Mouse (Mus musculus) kidney, embryonic 16.5 days (tissue): ENCODE measurements around the gene Bud31. TPM values are rescaled to one million over a fixed set of nuclear protein-coding genes. Genes with fewer than 3 reads are reported as not detected.
A peak's percentile ranks its signal among the peaks of the same experiment; 100 is the strongest.
"Not testable (repeated sequence)": the region's sequence is repeated elsewhere in the genome, so short reads cannot be mapped to it uniquely, and the experiment has no call there.

Experiments used
- ATAC-seq: fragments of 200-750 bp; cut with Nextera tagmentation; 2 replicates; pipeline ENCODE4 v1.8.0; 2017; ENCODE audit warnings: moderate TSS enrichment; ENCODE audit not compliant: low FRiP score, low TSS enrichment
- H3K27ac ChIP-seq: fragments of 300-500 bp; sonication (generic); 2 replicates; pipeline ENCODE4 v1.5.1; 2014; ENCODE audit warnings: low read length
- H3K27me3 ChIP-seq: fragments of 300-500 bp; sonication (generic); 2 replicates; pipeline ENCODE4 v1.6.1; 2014; ENCODE audit warnings: low read length, control low read depth, mixed read lengths; ENCODE audit not compliant: insufficient read depth
- H3K36me3 ChIP-seq: fragments of 300-500 bp; sonication (generic); 2 replicates; pipeline ENCODE4 v1.6.1; 2014; ENCODE audit warnings: low read length, control low read depth, mixed read lengths; ENCODE audit not compliant: insufficient read depth
- H3K4me1 ChIP-seq: fragments of 300-500 bp; sonication (generic); 2 replicates; pipeline ENCODE4 v1.6.1; 2014; ENCODE audit warnings: low read length, control low read depth, mixed read lengths; ENCODE audit not compliant: insufficient read depth
- H3K4me2 ChIP-seq: fragments of 300-500 bp; sonication (generic); replicated peaks from 2 replicates; pipeline ENCODE4 v1.6.1; 2014; ENCODE audit warnings: low read depth, low read length
- H3K4me3 ChIP-seq: fragments of 300-500 bp; sonication (generic); 2 replicates; pipeline ENCODE4 v1.5.1; 2014; ENCODE audit warnings: mild to moderate bottlenecking, low read length
- H3K9ac ChIP-seq: fragments of 300-500 bp; sonication (generic); replicated peaks from 2 replicates; pipeline ENCODE4 v1.6.1; 2014; ENCODE audit warnings: low read length
- H3K9me3 ChIP-seq: fragments of 300-500 bp; sonication (generic); 2 replicates; pipeline ENCODE4 v1.6.1; 2016; ENCODE audit warnings: low read length, control low read depth
- WGBS: fragments of 180-500 bp; shearing (Covaris S2); extraction: QIAGEN DNeasy Blood & Tissue Kit; methylation state at CpG from one replicate; pipeline ENCODE4 v1.1.7; 2014; 5-methylcytosine and 5-hydroxymethylcytosine counted together
- polyA plus RNA-seq: library from polyadenylated mRNA; unstranded; fragments of >200 nt; fragmentation: Nextera tagmentation; extraction: Ambion mirVana; gene quantifications from 2 replicates; pipeline ENCODE4 v1.2.1, GENCODE M21; 2015

Gene Bud31
- 186 TPM in 2 replicates for polyA plus RNA-seq

DNA sequence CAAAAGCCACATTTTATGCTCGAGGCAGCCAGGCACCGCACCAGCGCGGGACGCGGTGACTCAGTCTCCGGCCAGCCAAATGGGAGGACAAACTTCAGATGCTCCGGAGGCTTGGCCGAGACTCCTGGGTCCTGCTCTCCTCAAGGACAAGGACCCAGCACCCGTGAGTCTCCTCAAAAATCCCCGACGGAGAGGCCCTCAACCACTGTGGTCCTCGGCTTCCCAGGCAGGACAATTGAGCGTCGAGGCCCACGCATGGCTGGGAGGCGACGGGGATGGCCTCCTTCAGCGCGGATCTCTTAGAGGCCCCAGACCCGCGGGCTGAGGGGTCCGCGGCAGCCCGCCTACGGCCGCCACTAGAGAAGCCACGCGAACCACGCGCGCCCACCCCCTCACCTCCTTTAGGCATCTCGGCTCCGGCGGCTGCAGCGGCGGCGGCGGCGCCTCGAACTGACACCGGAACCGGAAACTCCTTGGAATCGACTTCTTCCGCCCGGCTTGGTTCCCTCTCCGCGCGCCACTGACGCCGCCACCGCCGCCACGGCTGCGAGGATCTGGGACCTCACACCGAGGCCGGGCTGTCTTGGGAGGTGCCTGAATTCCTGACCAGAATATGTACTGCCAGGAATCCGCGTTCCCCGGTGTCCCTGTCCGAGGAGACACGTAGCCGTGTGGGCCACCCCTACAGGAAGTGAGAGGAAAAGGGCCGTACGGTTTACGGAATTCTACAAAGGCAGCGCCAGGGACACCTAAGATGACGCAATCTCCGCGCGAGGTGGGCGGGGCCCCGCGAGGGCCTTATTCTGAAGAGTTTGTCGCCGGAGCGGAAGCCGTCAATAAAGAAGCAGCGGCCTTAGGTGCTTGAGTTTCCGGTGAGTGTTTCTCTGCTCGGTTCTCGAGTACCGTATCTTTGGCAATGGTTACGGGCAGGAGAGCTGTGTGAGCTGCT lies at the start of gene Bud31, which contains the start of gene Pdap1:
TSS of gene Bud31 (plus strand) at position 792 of the 949 bp plus-strand sequence.
TSS of gene Pdap1 (minus strand) at position 668 of the 949 bp plus-strand sequence.
- Histone ChIP-seq H3K4me1 (peaks cover 21% of the 10 kb centered on the region), H3K9ac (peak within 1 kb of the TSS; percentile 92), H3K27me3 (no peaks in the 10 kb centered on the region), H3K4me3 (peak within 1 kb of the TSS; percentile 92), H3K9me3 (no peaks in the 10 kb centered on the region), H3K36me3 (peaks cover 48% of the 10 kb centered on the region), H3K4me2 (peak within 1 kb of the TSS; percentile 88), H3K27ac (peak within 1 kb of the TSS; percentile 91)
- peak; percentile 94 for ATAC-seq
- under 1% methylated on average over 84 of the region's 84 CpGs for WGBS

DNA sequence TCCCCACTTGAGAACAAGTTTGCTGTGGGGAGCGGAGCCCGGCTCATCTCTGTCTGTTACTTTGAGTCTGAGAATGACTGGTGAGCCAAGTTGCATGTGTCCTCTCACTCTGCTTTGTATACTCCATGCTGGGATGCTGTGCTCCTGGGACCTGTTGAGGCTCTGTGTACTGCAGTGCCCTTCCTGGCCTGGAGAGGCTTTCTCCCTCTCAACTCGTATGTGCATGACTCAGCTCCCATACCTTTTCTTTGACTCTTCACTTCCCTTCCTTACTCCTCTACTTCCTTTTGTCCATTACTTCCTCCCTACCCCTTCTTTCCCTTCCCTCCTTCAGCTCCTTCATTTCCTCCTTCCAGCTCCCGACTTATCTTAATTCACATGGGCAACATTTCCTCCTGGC lies 44.0 kb upstream of the Bud31 start:
- WGBS, result 88% methylated on average over 4 of the region's 4 CpGs
- no peaks in the 10 kb centered on the region for H3K27me3 ChIP-seq
- ATAC-seq, result no peak
- no peak overlapping the region for H3K4me3 ChIP-seq
- no peaks in the 10 kb centered on the region for H3K9me3 ChIP-seq
- no peaks in the 10 kb centered on the region for H3K4me1 ChIP-seq
- H3K4me2 ChIP-seq, result no peak overlapping the region
- H3K27ac ChIP-seq, result no peak overlapping the region
- no peak overlapping the region for H3K9ac ChIP-seq
- peaks cover 71% of the 10 kb centered on the region for H3K36me3 ChIP-seq

DNA sequence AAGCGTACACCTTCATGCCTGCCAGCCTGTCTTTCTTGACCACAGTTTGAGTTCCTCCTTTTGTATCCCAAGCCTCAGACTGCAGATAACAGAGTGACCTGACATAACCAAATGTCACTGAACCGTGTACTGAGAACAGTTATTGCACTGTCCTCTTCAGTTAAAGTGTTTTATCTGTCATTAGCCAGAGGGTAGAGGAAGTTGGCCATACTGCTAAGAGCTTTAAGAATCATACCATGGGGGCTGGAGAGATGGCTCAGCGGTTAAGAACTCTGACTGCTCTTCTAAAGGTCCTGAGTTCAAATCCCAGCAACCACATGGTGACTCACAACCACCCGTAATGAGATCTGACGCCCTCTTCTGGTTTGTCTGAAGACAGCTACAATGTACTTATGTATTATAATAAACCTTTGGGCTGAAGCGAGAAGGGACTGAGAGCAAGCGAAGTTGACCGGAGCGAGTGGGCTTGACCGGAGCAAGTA lies 41.8 kb upstream of the Bud31 start:
- peaks cover 70% of the 10 kb centered on the region for H3K36me3 ChIP-seq
- WGBS, result 91% methylated on average over 10 of the region's 10 CpGs
- no peaks in the 10 kb centered on the region for H3K9me3 ChIP-seq
- H3K27ac ChIP-seq, result no peak overlapping the region
- no peaks in the 10 kb centered on the region for H3K27me3 ChIP-seq
- ATAC-seq, result no peak
- H3K4me3 ChIP-seq, result no peak overlapping the region
- no peaks in the 10 kb centered on the region for H3K4me1 ChIP-seq
- H3K4me2 ChIP-seq, result no peak overlapping the region
- H3K9ac ChIP-seq, result no peak overlapping the region

DNA sequence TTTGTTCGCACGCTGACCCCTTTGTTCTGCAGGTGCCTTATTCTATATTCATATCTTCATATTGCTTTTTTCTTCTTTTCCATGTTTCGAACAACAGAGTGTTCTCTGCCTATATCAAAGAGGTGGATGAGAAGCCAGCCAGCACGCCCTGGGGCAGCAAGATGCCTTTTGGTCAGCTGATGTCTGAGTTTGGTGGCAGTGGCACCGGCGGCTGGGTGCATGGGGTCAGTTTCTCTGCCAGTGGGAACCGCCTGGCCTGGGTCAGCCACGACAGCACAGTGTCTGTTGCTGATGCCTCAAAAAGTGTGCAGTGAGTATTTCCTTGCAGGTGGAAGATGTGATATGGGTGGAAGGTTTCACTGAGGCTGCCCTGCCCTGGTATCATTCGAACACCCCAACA lies 39.2 kb upstream of the Bud31 start:
- H3K9me3 ChIP-seq, result no peaks in the 10 kb centered on the region
- 95% methylated on average over 9 of the region's 9 CpGs for WGBS
- ATAC-seq, result no peak

DNA sequence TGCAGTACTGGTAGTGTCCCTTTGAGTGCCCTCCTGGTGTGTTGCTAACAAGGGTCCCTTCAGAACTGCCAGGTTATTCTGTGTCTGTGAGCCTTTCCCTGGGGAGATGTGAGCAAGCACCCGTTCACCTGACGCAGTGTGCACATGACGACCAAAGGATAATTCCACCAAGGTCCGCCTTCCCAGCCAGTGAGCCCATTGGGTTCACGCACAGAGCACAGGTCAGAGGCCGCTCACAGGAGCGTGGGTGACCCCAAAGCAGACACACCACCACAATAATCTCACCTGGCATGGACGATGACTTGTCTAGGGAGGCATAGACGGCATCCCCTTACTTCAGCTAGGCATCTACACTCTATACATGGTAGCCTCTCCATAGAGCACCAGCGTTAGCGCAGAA lies 38.7 kb upstream of the Bud31 start:
- H3K4me3 ChIP-seq, H3K27ac ChIP-seq, H3K27me3 ChIP-seq, ATAC-seq, H3K4me1 ChIP-seq, H3K9ac ChIP-seq, H3K4me2 ChIP-seq, H3K9me3 ChIP-seq: not testable (repeated sequence)
- H3K36me3 ChIP-seq, result peaks cover 71% of the 10 kb centered on the region
- WGBS, result 96% methylated on average over 11 of the region's 11 CpGs

More for the DNA sequence above, 39.2 kb upstream of the Bud31 start:
- peaks cover 71% of the 10 kb centered on the region for H3K36me3 ChIP-seq
- no peak overlapping the region for H3K4me2 ChIP-seq
- no peaks in the 10 kb centered on the region for H3K4me1 ChIP-seq
- H3K27me3 ChIP-seq, result no peaks in the 10 kb centered on the region
- H3K27ac ChIP-seq, result no peak overlapping the region
- H3K9ac ChIP-seq, result no peak overlapping the region
- no peak overlapping the region for H3K4me3 ChIP-seq

DNA sequence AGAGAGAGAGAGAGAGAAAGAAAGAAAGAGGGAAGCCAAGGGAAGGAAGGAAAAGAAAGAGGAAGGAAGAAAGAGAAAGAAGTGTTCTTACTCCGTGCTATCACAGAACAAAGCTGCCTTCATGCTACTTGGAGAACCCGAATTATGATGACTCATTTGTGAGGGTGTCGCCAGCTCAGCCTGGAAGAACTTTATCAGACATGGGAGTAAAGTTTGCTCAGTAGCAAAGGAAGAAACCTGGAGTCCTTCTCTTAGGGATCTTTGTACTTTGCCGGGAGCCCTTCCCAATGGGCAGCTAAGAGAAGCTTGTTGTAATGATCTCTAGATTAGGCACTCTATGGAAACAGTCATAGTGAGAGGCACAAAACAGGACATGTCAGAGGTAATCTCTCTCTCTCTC lies 37.5 kb upstream of the Bud31 start:
- ATAC-seq, result no peak
- Histone ChIP-seq H3K9ac (no peak overlapping the region), H3K4me1 (no peaks in the 10 kb centered on the region), H3K27me3 (no peaks in the 10 kb centered on the region), H3K4me2 (no peak overlapping the region), H3K27ac (no peak overlapping the region), H3K4me3 (no peak overlapping the region), H3K9me3 (no peaks in the 10 kb centered on the region), H3K36me3 (peaks cover 74% of the 10 kb centered on the region)
- WGBS, result 91% methylated on average over 4 of the region's 4 CpGs

DNA sequence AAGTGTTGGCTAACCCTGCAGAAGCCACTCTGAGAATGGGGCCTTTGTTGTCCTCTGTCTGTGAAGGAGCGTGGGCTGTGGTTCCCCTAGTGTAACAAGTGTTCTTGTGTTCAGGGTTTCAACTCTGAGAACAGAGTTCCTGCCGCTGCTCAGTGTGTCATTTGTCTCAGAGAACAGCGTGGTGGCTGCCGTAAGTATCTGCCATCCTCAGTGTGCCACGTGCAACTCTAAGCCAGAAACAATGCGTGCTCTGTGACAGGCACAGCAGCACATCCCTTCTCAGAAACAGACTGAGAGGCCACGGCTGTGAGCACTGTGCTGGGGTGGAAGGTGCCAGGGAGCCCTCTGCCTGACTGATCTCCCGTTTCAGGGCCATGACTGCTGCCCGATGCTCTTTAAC lies 35.8 kb upstream of the Bud31 start:
- 90% methylated on average over 9 of the region's 9 CpGs for WGBS
- Histone ChIP-seq H3K9ac (no peak overlapping the region), H3K27ac (no peak overlapping the region), H3K27me3 (no peaks in the 10 kb centered on the region), H3K36me3 (peaks cover 79% of the 10 kb centered on the region), H3K4me3 (no peak overlapping the region), H3K9me3 (no peaks in the 10 kb centered on the region), H3K4me2 (no peak overlapping the region), H3K4me1 (no peaks in the 10 kb centered on the region)
- ATAC-seq, result no peak

DNA sequence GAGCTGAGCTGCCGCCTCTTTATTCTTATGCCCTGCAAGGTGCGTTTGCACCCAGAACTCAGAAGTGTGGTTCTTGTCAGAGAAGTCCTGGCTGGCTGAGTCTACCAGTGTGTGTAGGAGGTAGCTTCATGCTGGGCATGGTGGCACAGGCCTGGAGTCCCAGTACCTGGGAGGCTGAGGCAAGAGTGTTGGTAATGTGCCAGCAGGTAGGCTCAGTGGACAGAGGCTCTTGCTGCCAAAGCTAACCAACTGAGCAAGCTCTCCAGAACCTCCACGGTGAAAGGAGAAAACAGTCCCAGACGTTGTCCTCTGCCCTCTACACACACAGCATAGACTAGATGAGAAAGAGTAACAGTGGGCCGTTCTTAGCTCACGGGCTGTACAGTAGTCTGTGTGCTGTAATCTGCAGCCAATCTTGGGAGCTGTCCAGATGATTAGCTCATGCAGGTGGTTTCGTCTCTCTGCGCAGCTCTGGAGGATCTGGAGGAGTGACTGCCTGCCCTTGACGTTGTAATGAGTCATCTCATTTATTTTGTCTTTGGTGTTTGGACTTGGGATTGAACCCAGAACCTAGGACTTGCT lies 34.4 kb upstream of the Bud31 start:
- Histone ChIP-seq H3K4me2 (no peak overlapping the region), H3K27me3 (no peaks in the 10 kb centered on the region), H3K4me1 (no peaks in the 10 kb centered on the region), H3K9ac (no peak overlapping the region), H3K4me3 (no peak overlapping the region), H3K36me3 (peaks cover 84% of the 10 kb centered on the region), H3K27ac (no peak overlapping the region), H3K9me3 (no peaks in the 10 kb centered on the region)
- ATAC-seq, result no peak
- 89% methylated on average over 9 of the region's 9 CpGs for WGBS

DNA sequence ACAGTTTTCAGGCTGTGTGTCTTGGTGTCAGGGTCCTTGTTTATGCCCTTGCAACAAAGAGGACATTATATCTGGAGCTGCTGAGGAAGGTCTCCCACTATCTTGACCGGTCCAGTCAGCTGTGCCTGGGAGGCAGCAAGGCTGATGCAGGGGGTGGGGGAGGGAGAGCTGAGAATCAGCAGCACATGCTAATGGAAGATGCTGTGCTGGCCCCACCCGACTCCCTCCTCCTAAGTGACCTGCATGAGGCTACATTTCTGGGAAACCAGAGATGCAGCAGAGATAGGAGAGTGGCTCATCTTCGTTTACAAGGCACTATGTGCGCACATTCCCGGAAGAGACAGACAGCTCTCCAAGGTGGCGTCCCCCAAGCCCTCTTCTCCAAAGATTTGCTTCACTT lies 29.8 kb upstream of the Bud31 start:
- Histone ChIP-seq H3K27me3 (no peaks in the 10 kb centered on the region), H3K9me3 (no peaks in the 10 kb centered on the region), H3K9ac (no peak overlapping the region), H3K27ac (no peak overlapping the region), H3K36me3 (peaks cover 52% of the 10 kb centered on the region), H3K4me2 (no peak overlapping the region), H3K4me3 (no peak overlapping the region), H3K4me1 (0 out of 2 replicates have a peak, but pooled peaks cover 8% of the 10 kb centered on the region)
- ATAC-seq, result no peak
- WGBS, result 88% methylated on average over 6 of the region's 6 CpGs

DNA sequence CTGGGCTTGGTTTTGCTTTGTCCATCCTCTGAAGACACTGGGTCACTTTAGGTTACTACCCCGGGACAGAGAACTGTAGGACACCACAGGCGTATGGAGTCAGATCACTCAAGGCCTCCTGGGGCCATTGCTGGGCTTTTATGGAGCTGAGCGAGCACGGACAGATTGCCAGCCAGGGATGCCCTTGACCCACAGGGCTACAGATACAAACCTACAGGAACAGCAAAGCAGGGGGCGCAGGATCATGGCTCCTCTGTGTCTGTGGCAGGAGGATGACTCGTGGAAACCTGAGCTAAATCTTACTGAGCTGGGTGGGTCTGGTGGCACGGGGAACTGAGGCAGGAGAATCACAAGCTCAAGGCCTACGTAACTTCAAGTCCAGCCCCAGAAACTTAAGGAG lies 27.6 kb upstream of the Bud31 start:
- Histone ChIP-seq H3K27ac (no peak overlapping the region), H3K9me3 (no peaks in the 10 kb centered on the region), H3K27me3 (no peaks in the 10 kb centered on the region), H3K4me3 (no peak overlapping the region), H3K4me2 (no peak overlapping the region), H3K36me3 (peaks cover 31% of the 10 kb centered on the region), H3K4me1 (peaks cover 23% of the 10 kb centered on the region), H3K9ac (no peak overlapping the region)
- 78% methylated on average over 8 of the region's 8 CpGs for WGBS
- no peak for ATAC-seq
